Mouse (Mus musculus): Measurements from ENCODE around the gene Tmem183a. TPM values are rescaled to one million over a fixed set of nuclear protein-coding genes. Genes with fewer than 3 reads are reported as not detected.

Gene Tmem183a
- total and polyA plus RNA-seq, 2 experiments from 2014 or later = 30.1 to 59.8 TPM

DNA sequence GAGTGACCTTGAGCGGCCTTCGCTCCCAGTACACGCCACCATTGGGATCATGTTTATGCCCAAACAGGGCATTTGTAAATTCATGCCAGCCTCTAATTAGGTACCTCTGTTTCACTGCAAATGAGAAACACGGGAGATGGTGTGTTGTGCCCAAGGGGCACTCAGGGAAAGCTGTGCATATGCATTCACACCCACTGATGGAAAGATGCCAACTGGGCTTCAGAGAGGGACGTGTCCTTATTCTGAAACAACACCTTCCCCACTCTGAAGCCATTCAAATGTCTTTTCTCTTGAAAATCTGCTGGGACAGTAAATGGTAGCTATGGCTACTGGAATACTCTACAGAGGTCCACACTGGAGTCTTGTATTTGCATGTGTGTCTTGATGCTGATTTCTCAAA is 43.5 kb downstream of the Tmem183a start:
- no peak for ATAC-seq (ENCODE audit: insufficient read depth, low read depth)

GRCm38 (mm10) chr1:134316361-134316760 is 45.4 kb downstream of the Tmem183a start:
- Histone ChIP-seq H3K4me3 (ENCODE audit: low read depth, low read length) (no peak overlapping the region), H3K4me2 (ENCODE audit: low read depth, low read length) (no peak overlapping the region), H3K9me3 (replicated peaks; ENCODE audit: control insufficient read depth, low read length) (no peaks in the 10 kb centered on the region), H3K9ac (replicated peaks; ENCODE audit: low read depth, low read length) (no peak overlapping the region), H3K27me3 (ENCODE audit: control insufficient read depth, insufficient read depth, low read length) (no peaks in the 10 kb centered on the region), H3K36me3 (replicated peaks; ENCODE audit: control insufficient read depth, insufficient read depth, low read length) (peaks cover 4% of the 10 kb centered on the region; the same call in 1 of the 2 replicates), H3K27ac (ENCODE audit: low read depth) (no peak overlapping the region), H3K4me1 (ENCODE audit: control insufficient read depth, insufficient read depth) (no peaks in the 10 kb centered on the region)
- no peak for DNase-seq (ENCODE audit: low spot score)
- ATAC-seq (ENCODE audit: insufficient read depth, low read depth) = no peak
- 79% methylated on average over 9 of the region's 9 CpGs for WGBS
- TF ChIP-seq EP300 (IDR thresholded peaks at IDR 0.05; ENCODE audit: low read depth) (no peak), CTCF (IDR thresholded peaks at IDR 0.05; ENCODE audit: low read depth) (no peak)

More for the DNA sequence above, 43.5 kb downstream of the Tmem183a start:
- 66% methylated on average over 5 of the region's 5 CpGs for WGBS
- H3K27ac ChIP-seq (ENCODE audit: low read depth) = no peak overlapping the region
- H3K36me3 ChIP-seq (replicated peaks; ENCODE audit: control insufficient read depth, insufficient read depth, low read length) = peaks cover 4% of the 10 kb centered on the region; the same call in 1 of the 2 replicates
- H3K27me3 ChIP-seq (ENCODE audit: control insufficient read depth, insufficient read depth, low read length) = no peaks in the 10 kb centered on the region
- no peaks in the 10 kb centered on the region for H3K9me3 ChIP-seq (replicated peaks; ENCODE audit: control insufficient read depth, low read length)
- H3K4me1 ChIP-seq (ENCODE audit: control insufficient read depth, insufficient read depth) = no peaks in the 10 kb centered on the region
- H3K4me2 ChIP-seq (ENCODE audit: low read depth, low read length) = no peak overlapping the region
- DNase-seq (ENCODE audit: low spot score) = no peak
- H3K9ac ChIP-seq (replicated peaks; ENCODE audit: low read depth, low read length) = no peak overlapping the region
- no peak for TF ChIP-seq EP300 (IDR thresholded peaks at IDR 0.05; ENCODE audit: low read depth)
- no peak for TF ChIP-seq CTCF (IDR thresholded peaks at IDR 0.05; ENCODE audit: low read depth)
- H3K4me3 ChIP-seq (ENCODE audit: low read depth, low read length) = no peak overlapping the region

GRCm38 (mm10) chr1:134315181-134315580 is 46.6 kb downstream of the Tmem183a start:
- no peaks in the 10 kb centered on the region for H3K4me1 ChIP-seq (ENCODE audit: control insufficient read depth, insufficient read depth)
- H3K4me3 ChIP-seq (ENCODE audit: low read depth, low read length) = no peak overlapping the region
- DNase-seq (ENCODE audit: low spot score) = no peak
- H3K9ac ChIP-seq (replicated peaks; ENCODE audit: low read depth, low read length) = no peak overlapping the region
- 91% methylated on average over 5 of the region's 5 CpGs for WGBS
- H3K4me2 ChIP-seq (ENCODE audit: low read depth, low read length) = no peak overlapping the region
- H3K36me3 ChIP-seq (replicated peaks; ENCODE audit: control insufficient read depth, insufficient read depth, low read length) = peaks cover 4% of the 10 kb centered on the region; the same call in 1 of the 2 replicates
- H3K27ac ChIP-seq (ENCODE audit: low read depth) = no peak overlapping the region
- no peak for ATAC-seq (ENCODE audit: insufficient read depth, low read depth)
- no peaks in the 10 kb centered on the region for H3K27me3 ChIP-seq (ENCODE audit: control insufficient read depth, insufficient read depth, low read length)
- no peaks in the 10 kb centered on the region for H3K9me3 ChIP-seq (replicated peaks; ENCODE audit: control insufficient read depth, low read length)
- TF ChIP-seq EP300 (IDR thresholded peaks at IDR 0.05; ENCODE audit: low read depth) = no peak
- no peak for TF ChIP-seq CTCF (IDR thresholded peaks at IDR 0.05; ENCODE audit: low read depth)

DNA sequence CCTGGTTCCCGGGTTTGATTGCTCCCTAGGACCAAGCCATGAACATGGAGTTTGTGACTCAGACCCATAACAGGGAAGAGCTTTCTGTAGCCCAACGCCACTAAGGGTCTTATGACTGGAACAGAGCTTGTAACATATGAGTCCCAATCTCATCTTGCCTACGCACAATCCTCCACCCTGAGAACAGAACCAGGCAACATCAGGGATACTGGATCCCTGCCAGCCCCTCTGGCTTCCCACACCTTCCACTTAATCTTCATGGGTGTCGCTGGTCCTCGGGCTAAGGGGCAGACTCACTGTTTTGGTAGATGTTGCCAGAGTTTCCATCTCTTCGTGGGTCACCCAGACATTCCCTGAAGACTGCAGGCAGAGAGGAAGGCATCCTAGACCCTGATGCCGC is 50.0 kb downstream of the Tmem183a start:
- no peak overlapping the region for H3K4me3 ChIP-seq (ENCODE audit: low read depth, low read length)
- no peak overlapping the region for H3K9ac ChIP-seq (replicated peaks; ENCODE audit: low read depth, low read length)
- no peaks in the 10 kb centered on the region for H3K27me3 ChIP-seq (ENCODE audit: control insufficient read depth, insufficient read depth, low read length)
- WGBS = 72% methylated on average over 7 of the region's 7 CpGs
- no peak for ATAC-seq (ENCODE audit: insufficient read depth, low read depth)
- H3K27ac ChIP-seq (ENCODE audit: low read depth) = no peak overlapping the region
- H3K4me1 ChIP-seq (ENCODE audit: control insufficient read depth, insufficient read depth) = no peaks in the 10 kb centered on the region
- no peak for DNase-seq (ENCODE audit: low spot score)
- no peaks in the 10 kb centered on the region for H3K9me3 ChIP-seq (replicated peaks; ENCODE audit: control insufficient read depth, low read length)
- TF ChIP-seq EP300 (IDR thresholded peaks at IDR 0.05; ENCODE audit: low read depth) (no peak), CTCF (IDR thresholded peaks at IDR 0.05; ENCODE audit: low read depth) (no peak)
- H3K36me3 ChIP-seq (replicated peaks; ENCODE audit: control insufficient read depth, insufficient read depth, low read length) = peaks cover 3% of the 10 kb centered on the region; the same call in 1 of the 2 replicates
- H3K4me2 ChIP-seq (ENCODE audit: low read depth, low read length) = no peak overlapping the region

GRCm38 (mm10) chr1:134310729-134311128 is 51.0 kb downstream of the Tmem183a start:
- no peak overlapping the region for H3K4me3 ChIP-seq (ENCODE audit: low read depth, low read length)
- 89% methylated on average over 3 of the region's 3 CpGs for WGBS
- no peaks in the 10 kb centered on the region for H3K9me3 ChIP-seq (replicated peaks; ENCODE audit: control insufficient read depth, low read length)
- 0 out of 2 replicates have a peak, but pooled peaks cover 3% of the 10 kb centered on the region for H3K36me3 ChIP-seq (replicated peaks; ENCODE audit: control insufficient read depth, insufficient read depth, low read length)
- no peak overlapping the region for H3K4me2 ChIP-seq (ENCODE audit: low read depth, low read length)
- H3K9ac ChIP-seq (replicated peaks; ENCODE audit: low read depth, low read length) = no peak overlapping the region
- no peak for DNase-seq (ENCODE audit: low spot score)
- H3K27me3 ChIP-seq (ENCODE audit: control insufficient read depth, insufficient read depth, low read length) = no peaks in the 10 kb centered on the region
- no peaks in the 10 kb centered on the region for H3K4me1 ChIP-seq (ENCODE audit: control insufficient read depth, insufficient read depth)
- no peak for ATAC-seq (ENCODE audit: insufficient read depth, low read depth)
- no peak for TF ChIP-seq CTCF (IDR thresholded peaks at IDR 0.05; ENCODE audit: low read depth)
- TF ChIP-seq EP300 (IDR thresholded peaks at IDR 0.05; ENCODE audit: low read depth) = no peak
- H3K27ac ChIP-seq (ENCODE audit: low read depth) = no peak overlapping the region

- Histone ChIP-seq H3K27me3 (ENCODE audit: control insufficient read depth, insufficient read depth, low read length) (no peaks in the 10 kb centered on the region), H3K36me3 (replicated peaks; ENCODE audit: control insufficient read depth, insufficient read depth, low read length) (0 out of 2 replicates have a peak, but pooled peaks cover 3% of the 10 kb centered on the region), H3K27ac (ENCODE audit: low read depth) (no peak overlapping the region), H3K4me2 (ENCODE audit: low read depth, low read length) (no peak overlapping the region), H3K4me3 (ENCODE audit: low read depth, low read length) (no peak overlapping the region), H3K9ac (replicated peaks; ENCODE audit: low read depth, low read length) (no peak overlapping the region), H3K4me1 (ENCODE audit: control insufficient read depth, insufficient read depth) (no peaks in the 10 kb centered on the region), H3K9me3 (replicated peaks; ENCODE audit: control insufficient read depth, low read length) (no peaks in the 10 kb centered on the region)
- DNase-seq (ENCODE audit: low spot score) (no peak), ATAC-seq (ENCODE audit: insufficient read depth, low read depth) (no peak)
- TF ChIP-seq EP300 (IDR thresholded peaks at IDR 0.05; ENCODE audit: low read depth) = no peak
- TF ChIP-seq CTCF (IDR thresholded peaks at IDR 0.05; ENCODE audit: low read depth) = no peak
- 60% methylated on average over 2 of the region's 2 CpGs for WGBS
These were observed 51.5 kb downstream of the Tmem183a start for GRCm38 (mm10) chr1:134310291-134310690.

Measured in heart, postnatal 0 days (tissue).